Mouse (Mus musculus) testis, adult 2 months (tissue): ENCODE results near the gene Ryr3.

Experiments
- CTCF ChIP-seq: fragments of 200-500 bp; IDR thresholded peaks from 2 replicates; pipeline ENCODE4 v1.5.1; 2012; ENCODE audit warnings: low read depth, mild to moderate bottlenecking, inconsistent platforms, low read length, moderate library complexity; ENCODE audit not compliant: control insufficient read depth, insufficient read depth, insufficient replicate concordance
- POLR2A ChIP-seq: fragments of 200-500 bp; IDR thresholded peaks from 2 replicates; pipeline ENCODE4 v1.6.1; 2012; ENCODE audit warnings: low read depth, mild to moderate bottlenecking, inconsistent platforms, low read length, moderate library complexity; ENCODE audit not compliant: control insufficient read depth

GRCm38 (mm10) chr2:112910579-112910978, 306.3 kb downstream of the Ryr3 start:
- TF ChIP-seq POLR2A (no peak), CTCF (no peak)
